ENCODE assay signal across 36 mouse cellular contexts in genomic region chr3:87041733-87042132, GRCm38 (mm10).
"Had no signal": no experiment of that assay in that cellular context is flagged by ENCODE, and none has a peak within 500 bp of the region (broad histone marks: within the 10 kb centered on the region; RNA-seq: fewer than 3 reads in every experiment).

No protein-coding gene starts in this region.

- ATAC-seq: hindbrain, embryonic 16.5 days; hindbrain, postnatal 0 days; inflammation-experienced regulatory T-cells, adult 6 months; intestine, embryonic 15.5 days; intestine, embryonic 16.5 days; intestine, postnatal 0 days had no signal

- H3K9me3 ChIP-seq: heart, embryonic 10.5 days; heart, embryonic 12.5 days; heart, embryonic 13.5 days; heart, embryonic 15.5 days; hindbrain, embryonic 10.5 days; hindbrain, embryonic 12.5 days; hindbrain, embryonic 13.5 days; hindbrain, embryonic 15.5 days; intestine, embryonic 15.5 days; kidney, embryonic 15.5 days had no signal

- H3K27ac ChIP-seq: heart, embryonic 10.5 days; heart, embryonic 13.5 days; heart, embryonic 15.5 days; hindbrain, embryonic 10.5 days; hindbrain, embryonic 12.5 days; hindbrain, embryonic 13.5 days; hindbrain, embryonic 14.5 days; hindbrain, embryonic 15.5 days; hindbrain, postnatal 0 days; intestine, embryonic 15.5 days; kidney, embryonic 15.5 days; kidney, postnatal 0 days; layer of hippocampus, adult 2 months; left cerebral cortex, adult 2 months had no signal

- H3K4me3 ChIP-seq: heart, embryonic 10.5 days; heart, embryonic 12.5 days; heart, embryonic 13.5 days; heart, embryonic 15.5 days; hindbrain, embryonic 10.5 days; hindbrain, embryonic 12.5 days; hindbrain, embryonic 13.5 days; hindbrain, embryonic 15.5 days; intestine, embryonic 15.5 days; kidney, embryonic 15.5 days; layer of hippocampus, adult 2 months; left cerebral cortex, adult 2 months had no signal

- H3K27me3 ChIP-seq: heart, embryonic 13.5 days; heart, embryonic 15.5 days; hindbrain, embryonic 12.5 days; hindbrain, embryonic 13.5 days; hindbrain, embryonic 15.5 days; intestine, embryonic 15.5 days; kidney, embryonic 15.5 days had no signal

- DNase-seq: heart, postnatal 10 days; heart, postnatal 14 days; heart, postnatal 36 days; heart, postnatal 4 days; kidney, adult 11 months; kidney, adult 18-20 months; kidney, adult 2 months; kidney, adult 8-10 months; kidney, adult 9 months; kidney, postnatal 10 days; kidney, postnatal 14 days; kidney, postnatal 25 days; kidney, postnatal 36 days; kidney, postnatal 4 days; layer of hippocampus, adult 9-11 months; layer of hippocampus, postnatal 36 days had no signal

- H3K4me2 ChIP-seq: heart, embryonic 11.5 days; heart, embryonic 12.5 days; heart, embryonic 13.5 days; heart, embryonic 15.5 days; hindbrain, embryonic 12.5 days; hindbrain, embryonic 13.5 days; hindbrain, embryonic 14.5 days; hindbrain, embryonic 15.5 days; intestine, embryonic 15.5 days; kidney, embryonic 15.5 days had no signal

- H3K9ac ChIP-seq: heart, embryonic 12.5 days; heart, embryonic 13.5 days; heart, embryonic 15.5 days; hindbrain, embryonic 12.5 days; hindbrain, embryonic 13.5 days; hindbrain, embryonic 14.5 days; hindbrain, embryonic 15.5 days; intestine, embryonic 15.5 days; kidney, embryonic 15.5 days had no signal

- H3K36me3 ChIP-seq: heart, embryonic 10.5 days; heart, embryonic 12.5 days; heart, embryonic 13.5 days; heart, embryonic 15.5 days; hindbrain, embryonic 10.5 days; hindbrain, embryonic 12.5 days; hindbrain, embryonic 13.5 days; hindbrain, embryonic 15.5 days; intestine, embryonic 15.5 days; kidney, embryonic 15.5 days had no signal

- H3K4me1 ChIP-seq: heart, embryonic 12.5 days; heart, embryonic 15.5 days; hindbrain, embryonic 10.5 days; hindbrain, embryonic 12.5 days; hindbrain, embryonic 13.5 days; hindbrain, embryonic 15.5 days; intestine, embryonic 15.5 days; kidney, embryonic 15.5 days had no signal
